7 mouse cellular contexts compared by ENCODE assay signal in genomic region chr13:74638793-74639711, GRCm38 (mm10). TPM values are rescaled to one million over a fixed set of nuclear protein-coding genes. Genes with fewer than 3 reads are reported as not detected.
DNase-seq lines count a peak whose midpoint lies in the region; ATAC-seq and TF ChIP-seq lines count a peak whose summit lies in the region.

Erap1 (plus strand) TSS chr13:74639568.

- 0% methylated on average over 12 of the region's 12 CpGs for WGBS in forebrain, embryonic 15.5 days
- WGBS in lung, adult 2 months, result under 1% methylated on average over 12 of the region's 12 CpGs

- peak; percentile 56 for DNase-seq in T-cell, adult 2 months (ENCODE audit: low spot score)
- DNase-seq in cerebellum, adult 11-12 months, result peak; percentile 32
- DNase-seq in heart, postnatal 4 days, result peak; percentile 11
- DNase-seq in layer of hippocampus, adult 18-20 months (ENCODE audit: low spot score in 2 of 2), result peak; percentile 7 to 63
- peak; percentile 14 for DNase-seq in lung, adult 2 months

- peak; percentile 78 for ATAC-seq in forebrain, embryonic 15.5 days (replicated peaks)
- ATAC-seq in neutrophil, adult 5-6 weeks (ENCODE audit: extremely low read depth, insufficient number of reproducible peaks, low FRiP score, poor library complexity, severe bottlenecking), result peak; percentile 66

- H3K36me3 ChIP-seq in forebrain, embryonic 15.5 days, result no peaks in the 10 kb centered on the region

- H3K9ac ChIP-seq in forebrain, embryonic 15.5 days (replicated peaks), result peak within 1 kb of the TSS; percentile 81

- H3K27me3 ChIP-seq in forebrain, embryonic 15.5 days, result no peaks in the 10 kb centered on the region

- TF ChIP-seq CTCF in lung, adult 2 months (IDR thresholded peaks at IDR 0.05; ENCODE audit: insufficient read depth, low read length), result peak; percentile 48

- H3K4me1 ChIP-seq in forebrain, embryonic 15.5 days, result peaks cover 6% of the 10 kb centered on the region
- peaks cover 3% of the 10 kb centered on the region for H3K4me1 ChIP-seq in lung, adult 2 months (ENCODE audit: control insufficient read depth, insufficient read depth, low read length)

- peak within 1 kb of the TSS; percentile 79 for H3K27ac ChIP-seq in forebrain, embryonic 15.5 days (replicated peaks)

- peak within 1 kb of the TSS; percentile 86 for H3K4me2 ChIP-seq in forebrain, embryonic 15.5 days (replicated peaks)

- H3K4me3 ChIP-seq in forebrain, embryonic 15.5 days, result peak within 1 kb of the TSS; percentile 83
- peak within 1 kb of the TSS; percentile 99 for H3K4me3 ChIP-seq in lung, adult 2 months (replicated peaks; ENCODE audit: extremely low read depth, low read depth, low read length)

- no peak for TF ChIP-seq POLR2A in lung, adult 2 months (IDR thresholded peaks at IDR 0.05; ENCODE audit: borderline replicate concordance, extremely low read depth, low read depth, low read length)

- no peaks in the 10 kb centered on the region for H3K9me3 ChIP-seq in forebrain, embryonic 15.5 days

RNA-seq across cellular contexts. Expression of gene Erap1, which starts in this region (rescaled TPM):
- polyA plus RNA-seq in forebrain, embryonic 15.5 days (2015; fragmentation: Nextera tagmentation; extraction: Ambion mirVana), result 3.2 and 4.0 TPM in 2 replicates
- 10 to 100 TPM; 25.3 to 30.8 TPM for total RNA-seq in heart, postnatal 4 days (2021)
- 1 to 10 TPM; 8.7 to 9.3 TPM for total RNA-seq in layer of hippocampus, adult 18-20 months (2021)
- 11.2 and 24.1 TPM in 2 replicates for polyA plus RNA-seq in lung, adult 2 months (2012; rRNA removed)
- total RNA-seq in neutrophil, adult 5-6 weeks (2017), result 58.9 and 62.6 TPM in 2 replicates

Comparison
In these comparisons a context has a peak if more than half of its experiments do, and no peak if none do; other contexts are left out.
1. Peak in every context shown above with its lines: DNase-seq, ATAC-seq, H3K4me3 ChIP-seq and H3K27ac ChIP-seq.